Mouse (Mus musculus): ENCODE measurements around the gene Calcoco1. TPM values are rescaled to one million over a fixed set of nuclear protein-coding genes. Genes with fewer than 3 reads are reported as not detected.
A peak's percentile ranks its signal among the peaks of the same experiment; 100 is the strongest.
"Not testable (repeated sequence)": the region's sequence is repeated elsewhere in the genome, so short reads cannot be mapped to it uniquely, and the experiment has no call there.

Gene Calcoco1
- total RNA-seq, 2 experiments from 2014 or later, result 92.7 to 110 TPM

DNA sequence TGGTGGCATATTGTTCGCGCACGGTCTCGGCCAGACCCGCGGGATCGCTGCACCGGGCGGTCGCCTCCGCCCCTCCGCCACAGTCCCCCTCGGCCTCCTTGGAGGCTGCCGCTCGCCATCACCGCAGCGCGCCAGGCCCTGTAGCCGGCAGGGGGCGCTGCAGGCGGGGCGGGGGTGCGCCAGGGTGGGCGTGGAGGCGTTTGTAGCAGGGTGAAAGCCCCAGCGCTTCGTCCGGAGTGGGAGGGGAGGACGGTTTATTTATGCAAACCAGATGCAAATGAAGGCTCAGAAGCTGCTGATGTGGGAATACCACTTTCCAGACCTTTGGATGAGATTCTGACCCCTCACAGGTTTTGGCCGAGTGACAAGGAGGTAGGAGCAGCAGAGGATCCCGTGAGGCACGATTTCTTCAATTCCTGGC lies 29.0 kb downstream of the Calcoco1 start:
- peak; percentile 69 to 82 for DNase-seq

- DNase-seq, result no peak
Measured at GRCm38 (mm10) chr15:102692321-102692804, 29.6 kb downstream of the Calcoco1 start.

- no peak for DNase-seq
Measured at GRCm38 (mm10) chr15:102685791-102686190, 36.2 kb downstream of the Calcoco1 start.

DNA sequence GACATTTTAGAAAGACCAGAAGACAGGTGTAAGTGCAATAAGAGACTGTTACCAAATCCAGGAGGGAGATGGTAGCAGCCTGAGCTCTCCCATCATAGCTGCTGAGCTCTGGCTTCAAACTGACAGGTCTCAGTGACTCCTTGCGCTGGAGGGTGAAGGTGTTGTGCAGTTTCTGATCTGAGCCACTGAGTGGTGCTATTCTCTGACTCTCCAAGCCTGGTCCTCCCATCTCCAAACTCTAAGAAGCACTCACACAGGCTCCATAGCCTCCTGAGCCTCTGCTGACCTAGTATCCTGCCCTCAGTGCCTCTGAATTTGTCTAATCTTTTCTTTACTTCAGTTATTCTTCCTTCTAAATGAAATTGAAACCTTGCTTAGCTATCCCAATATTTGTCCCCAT lies 38.3 kb downstream of the Calcoco1 start:
- DNase-seq, result peak in 1 of 2 experiments; percentile 38

GRCm38 (mm10) chr15:102676345-102676744 lies 45.6 kb downstream of the Calcoco1 start:
- no peak for DNase-seq

GRCm38 (mm10) chr15:102673548-102673947 lies 48.4 kb downstream of the Calcoco1 start:
- DNase-seq, result peak; percentile 37 to 59

GRCm38 (mm10) chr15:102672215-102673071 lies 49.5 kb downstream of the Calcoco1 start, which contains the start of gene Atp5g2:
TSS of gene Atp5g2 (minus strand) at chr15:102672352.
- DNase-seq, result peak; percentile 45 to 47

- DNase-seq, result peak; percentile 90 to 95
Measured at GRCm38 (mm10) chr15:102671721-102672214, 50.2 kb downstream of the Calcoco1 start.

- peak; percentile 96 to 97 for DNase-seq
Measured at GRCm38 (mm10) chr15:102670767-102671575, 51.0 kb downstream of the Calcoco1 start.

GRCm38 (mm10) chr15:102670281-102670680 lies 51.7 kb downstream of the Calcoco1 start:
- peak; percentile 10 to 17 for DNase-seq

GRCm38 (mm10) chr15:102669571-102669970 lies 52.4 kb downstream of the Calcoco1 start:
- no peak for DNase-seq

- peak; percentile 42 to 77 for DNase-seq
Measured at GRCm38 (mm10) chr15:102665494-102665893, 56.5 kb downstream of the Calcoco1 start.

DNA sequence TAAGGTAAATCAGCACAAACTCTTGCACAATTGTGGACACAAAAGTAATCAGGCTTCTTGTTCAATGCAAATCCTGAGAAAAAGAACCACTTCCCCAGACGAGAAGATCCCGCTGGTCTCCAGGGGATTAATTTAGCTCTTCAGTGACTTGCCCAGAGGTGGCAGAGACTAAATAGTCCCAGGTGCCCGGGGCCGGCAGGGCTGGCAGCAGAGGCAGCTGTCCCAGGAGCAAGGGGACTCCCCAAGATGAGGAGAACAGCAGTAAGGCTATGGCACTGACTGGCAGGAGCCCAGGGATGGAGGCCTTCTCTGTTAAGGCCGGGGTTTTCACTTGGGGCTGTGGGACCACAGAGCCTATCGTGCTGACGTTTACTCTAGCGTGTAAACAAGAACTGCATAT lies 58.2 kb downstream of the Calcoco1 start:
- DNase-seq, result no peak

DNA sequence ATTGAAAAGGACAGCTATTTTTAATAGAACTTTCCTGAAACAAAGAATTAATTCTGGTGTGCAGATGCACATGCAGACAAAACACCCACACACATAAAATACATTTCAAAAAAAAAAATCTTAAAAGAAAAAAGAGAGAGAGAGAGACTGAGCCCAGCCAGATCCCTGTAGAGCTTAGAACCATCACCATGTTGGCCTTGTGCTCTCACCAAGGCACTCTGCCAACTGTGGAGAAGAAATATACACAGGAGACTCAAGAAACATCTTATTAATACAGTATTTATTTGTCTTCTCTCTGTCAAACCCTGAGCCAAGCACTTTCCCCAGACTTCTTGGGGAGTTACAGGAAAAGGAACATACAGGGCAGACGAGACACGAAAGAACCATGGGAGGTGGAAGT lies 59.4 kb downstream of the Calcoco1 start:
- not testable (repeated sequence) for DNase-seq

- DNase-seq, result no peak
Measured at GRCm38 (mm10) chr15:102657926-102658381, 64.0 kb downstream of the Calcoco1 start.

Small RNA genes within 50 kb of the gene (microRNA-seq; reads per million reads assigned to microRNA genes)
- not detected for gene Mir688

Other genes with a start within 250 kb of the Calcoco1 start
- not detected for gene Gm10337, start 218.5 kb downstream of the Calcoco1 start, total RNA-seq (2021)
- gene Map3k12, start 205.1 kb downstream of the Calcoco1 start, total RNA-seq (2021), result 1 to 10 TPM; 8.0 to 8.9 TPM
- 10 to 100 TPM; 32.5 to 33.5 TPM for gene Tarbp2, start 204.0 kb downstream of the Calcoco1 start, total RNA-seq (2021)
- gene Npff, start 197.2 kb downstream of the Calcoco1 start, total RNA-seq (2021), result 1 to 10 TPM; 2.5 to 3.6 TPM
- gene Gm28047, start 97.1 kb downstream of the Calcoco1 start, total RNA-seq (2021), result 1 to 10 TPM; 1.2 to 1.4 TPM
- gene Atf7, start 96.7 kb downstream of the Calcoco1 start, total RNA-seq (2021), result 10 to 100 TPM; 65.5 to 66.3 TPM
- gene Atp5g2, start 49.8 kb downstream of the Calcoco1 start, total RNA-seq (2021), result 10 to 100 TPM; 16.8 to 20.8 TPM
- gene Hoxc13, start 198.9 kb upstream of the Calcoco1 start, total RNA-seq (2021), result not detected
- not detected for gene Hoxc12, start 214.6 kb upstream of the Calcoco1 start, total RNA-seq (2021)
- not detected for gene Hoxc11, start 232.2 kb upstream of the Calcoco1 start, total RNA-seq (2021)
- under 1 TPM; 0.17 to 0.20 TPM for gene Hoxc10, start 244.6 kb upstream of the Calcoco1 start, total RNA-seq (2021)
- gene Hoxc5, start 245.3 kb upstream of the Calcoco1 start, total RNA-seq (2021), result 1 to 10 TPM; 5.7 to 6.2 TPM

Measured in adrenal gland, postnatal 36 days (tissue).